Mouse (Mus musculus): ENCODE results near the gene Calhm3.

Calhm3 gene

DNA sequence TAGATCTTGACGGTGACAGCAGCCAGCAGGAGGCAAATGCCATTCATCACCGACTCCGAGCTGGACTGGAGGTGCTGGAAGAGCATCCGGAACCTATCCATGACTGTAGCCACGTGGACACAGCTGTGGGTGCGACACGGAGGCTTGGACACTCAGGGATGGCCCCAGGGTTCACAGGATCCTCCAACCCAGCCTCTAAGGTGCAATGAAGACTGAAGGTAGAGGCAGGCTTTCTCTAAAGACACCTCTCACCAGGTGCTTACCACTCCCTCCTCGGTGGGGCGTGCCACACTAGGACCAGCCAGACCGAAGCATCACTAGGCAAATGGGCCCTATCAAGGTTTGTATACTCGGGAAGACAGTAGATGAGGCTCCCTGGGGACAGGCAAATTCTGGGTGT, at the start of gene Calhm3:
TSS of gene Calhm3 (minus strand) at position 101 of the 400 bp plus-strand sequence.
- DNase-seq (ENCODE audit: inconsistent age in 2 of 2, low spot score in 1 of 2) = no peak

DNA sequence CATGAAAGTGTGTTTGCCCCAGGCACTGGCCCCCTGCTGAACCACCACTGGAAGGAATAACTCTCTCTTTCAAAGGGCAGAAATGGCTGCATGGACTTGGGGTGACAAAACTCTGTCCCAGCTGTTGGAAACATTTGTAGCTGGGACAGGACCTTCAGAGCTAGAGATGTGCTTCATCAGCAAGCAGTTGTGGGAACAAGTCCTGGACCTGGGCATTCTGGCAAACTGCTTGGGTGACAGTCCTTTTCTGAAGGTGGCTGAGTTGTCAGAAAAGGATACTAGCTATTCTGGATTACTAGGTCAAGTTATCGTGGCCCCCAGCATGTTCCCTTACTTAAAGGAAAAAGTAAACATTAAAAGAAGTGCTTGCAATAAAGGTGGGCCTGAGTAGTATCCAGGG, 48.6 kb upstream of the Calhm3 start:
- DNase-seq (ENCODE audit: inconsistent age in 2 of 2, low spot score in 1 of 2) = no peak

DNA sequence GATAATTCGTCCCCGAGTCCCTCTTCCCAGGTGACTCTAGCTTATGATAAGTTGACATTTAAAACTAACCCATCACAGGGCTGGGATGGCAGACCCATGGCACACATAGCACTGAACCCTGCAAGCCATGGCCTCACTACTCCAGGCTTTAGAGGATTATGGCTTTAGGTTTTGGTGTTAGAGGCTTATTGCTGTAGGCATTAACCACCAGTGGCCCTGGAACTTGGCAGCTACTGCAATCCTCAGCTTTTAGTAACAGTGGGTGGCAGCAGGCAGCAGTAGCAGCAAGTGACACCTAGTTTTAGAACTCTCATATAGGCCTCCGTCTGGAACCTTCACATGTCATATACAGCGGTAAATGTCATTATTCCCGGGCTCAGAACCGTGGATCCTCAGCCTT, 47.1 kb upstream of the Calhm3 start:
- DNase-seq (ENCODE audit: inconsistent age in 2 of 2, low spot score in 1 of 2) = no peak

DNA sequence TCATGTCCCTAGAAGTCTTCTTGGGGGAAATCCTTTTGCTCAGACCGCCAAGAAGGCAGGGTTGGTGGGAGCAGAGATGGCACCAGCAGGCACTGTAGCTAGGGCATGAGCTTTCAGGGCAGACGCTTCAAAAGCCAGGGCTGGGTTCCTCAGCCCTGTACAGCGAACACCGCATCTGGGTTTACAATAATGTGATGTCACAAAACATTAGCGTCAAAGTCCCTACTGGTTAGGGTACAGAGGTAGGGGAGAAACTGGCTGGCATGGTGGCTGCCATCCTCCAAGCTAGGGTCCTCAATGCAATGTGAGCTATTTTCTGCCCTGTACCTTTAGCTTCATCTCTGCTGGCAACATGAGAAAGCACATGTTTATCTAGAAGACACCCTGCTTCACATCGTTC, 45.5 kb upstream of the Calhm3 start:
- no peak for DNase-seq (ENCODE audit: inconsistent age in 2 of 2, low spot score in 1 of 2)

DNA sequence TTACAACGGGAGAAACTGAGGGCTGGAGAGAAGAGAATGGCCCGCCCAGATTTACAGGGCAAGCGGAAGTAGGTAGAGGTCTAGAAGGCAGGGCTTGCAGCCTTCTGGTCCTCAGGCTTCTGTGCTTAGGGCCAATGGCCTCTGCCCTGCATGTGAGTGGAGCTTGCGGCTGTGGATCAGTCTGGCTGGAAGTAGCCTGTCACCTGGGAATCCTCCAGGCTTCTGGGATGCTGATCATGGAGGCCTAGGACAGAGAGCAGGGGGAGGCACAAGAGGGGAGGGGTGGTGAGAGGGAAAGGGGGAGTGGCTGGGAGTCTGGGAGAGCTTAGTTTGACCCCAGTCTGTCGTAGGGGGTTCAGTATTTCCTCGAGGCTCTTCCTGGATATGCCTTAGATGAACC, 44.9 kb upstream of the Calhm3 start:
- no peak for DNase-seq (ENCODE audit: inconsistent age in 2 of 2, low spot score in 1 of 2)

DNA sequence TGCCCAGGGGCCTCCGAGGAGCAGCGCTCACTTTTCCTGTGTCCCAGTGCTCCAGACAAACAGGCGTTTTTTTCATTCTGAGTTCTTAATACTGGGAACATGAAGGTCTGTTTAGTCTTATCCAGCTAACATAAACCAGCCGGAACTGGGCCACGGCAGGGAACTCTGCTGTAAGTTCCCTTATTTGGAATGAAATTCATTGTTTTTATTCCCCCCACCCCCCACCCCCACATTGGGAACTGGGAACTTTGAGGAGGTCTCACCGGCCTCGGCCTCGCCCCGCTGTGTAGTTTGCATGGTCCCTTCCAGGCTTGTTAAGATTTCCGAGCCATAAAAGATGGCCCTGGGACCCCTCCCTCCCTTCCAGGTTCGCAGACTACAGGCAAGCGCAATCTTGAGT, 44.4 kb upstream of the Calhm3 start:
- no peak for DNase-seq (ENCODE audit: inconsistent age in 2 of 2, low spot score in 1 of 2)

DNA sequence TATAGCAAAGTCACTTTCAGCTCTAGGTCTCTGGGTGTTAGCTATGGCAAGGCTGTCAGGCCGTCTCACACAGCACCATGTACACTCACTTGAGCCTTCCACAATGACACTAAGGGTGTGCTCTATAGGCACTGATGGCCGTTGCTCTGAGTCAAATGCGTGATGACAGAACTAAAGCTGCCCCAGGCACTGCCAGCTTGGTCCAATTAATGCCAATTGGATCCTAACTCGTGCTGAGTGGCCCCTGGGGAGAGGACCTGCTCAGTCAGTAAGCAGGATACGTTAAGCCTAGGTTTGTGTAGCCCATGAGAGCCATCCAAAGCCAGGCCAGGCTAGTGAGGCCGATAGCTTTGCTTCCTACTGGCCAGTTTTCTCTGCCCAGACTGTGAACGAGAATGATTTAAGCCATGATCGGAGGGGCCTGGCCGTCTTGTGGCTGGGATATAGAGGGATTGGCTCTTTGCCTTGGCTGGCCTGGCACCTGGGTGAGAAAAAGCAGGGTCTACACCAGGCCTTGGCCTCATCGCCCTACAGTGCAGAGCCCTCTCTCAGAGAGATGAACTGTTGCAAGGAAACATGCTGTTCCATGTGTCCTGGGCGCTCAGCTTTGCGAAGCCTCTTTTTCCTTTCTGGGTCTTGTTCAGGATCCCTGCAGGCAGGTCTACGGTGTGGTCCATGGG, 41.2 kb upstream of the Calhm3 start:
- no peak for DNase-seq (ENCODE audit: inconsistent age in 2 of 2, low spot score in 1 of 2)

DNA sequence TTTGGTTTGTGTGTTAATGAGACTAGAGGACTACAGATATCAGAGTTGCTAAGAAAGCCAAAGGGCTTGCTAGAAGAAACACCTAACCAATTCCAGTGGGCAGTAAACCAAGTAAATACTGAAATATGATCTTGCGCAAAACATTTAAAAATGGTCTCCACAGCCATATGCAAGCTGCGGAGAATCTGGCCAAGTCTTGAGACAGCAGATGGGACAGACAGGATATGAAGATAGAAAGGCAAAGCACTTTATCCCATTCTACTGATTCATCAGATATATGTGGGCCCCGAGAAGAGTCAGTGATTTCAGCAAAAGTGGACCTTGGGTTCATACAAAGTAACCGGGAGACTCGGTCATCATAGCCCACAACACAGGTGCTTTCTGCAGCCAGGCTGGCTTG, 34.6 kb upstream of the Calhm3 start:
- no peak for DNase-seq (ENCODE audit: inconsistent age in 2 of 2, low spot score in 1 of 2)

DNA sequence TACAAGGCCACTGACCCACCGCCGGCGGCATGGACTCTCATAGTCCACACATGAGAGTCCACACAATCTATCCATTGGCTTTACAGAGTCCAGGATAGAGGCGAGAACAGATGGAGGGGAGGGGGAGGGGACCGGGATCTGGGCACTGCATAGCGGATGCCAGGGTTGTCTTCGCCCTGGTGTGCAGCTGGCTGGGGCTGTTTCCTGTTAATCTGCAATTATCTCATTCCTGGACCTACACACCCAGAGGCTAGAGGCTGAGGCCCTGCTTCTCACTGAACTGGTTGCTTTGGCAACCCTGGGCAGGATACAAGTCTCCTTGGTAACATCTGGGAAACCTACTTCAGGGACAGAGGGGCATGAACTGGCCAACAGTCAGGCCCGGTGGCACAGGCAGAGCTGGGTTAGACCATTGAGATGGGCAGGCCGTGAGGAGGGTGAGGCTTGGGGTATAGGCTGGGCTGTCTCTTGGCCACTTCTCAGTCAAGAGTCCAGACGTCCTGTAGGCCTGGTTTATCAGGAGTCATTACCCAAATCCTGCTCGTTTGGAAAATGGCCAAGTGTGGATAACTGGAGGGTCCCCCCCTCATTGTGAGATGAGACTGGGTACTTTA, 31.1 kb upstream of the Calhm3 start:
- peak; percentile 24 to 38 for DNase-seq (ENCODE audit: inconsistent age in 2 of 2, low spot score in 1 of 2)

DNA sequence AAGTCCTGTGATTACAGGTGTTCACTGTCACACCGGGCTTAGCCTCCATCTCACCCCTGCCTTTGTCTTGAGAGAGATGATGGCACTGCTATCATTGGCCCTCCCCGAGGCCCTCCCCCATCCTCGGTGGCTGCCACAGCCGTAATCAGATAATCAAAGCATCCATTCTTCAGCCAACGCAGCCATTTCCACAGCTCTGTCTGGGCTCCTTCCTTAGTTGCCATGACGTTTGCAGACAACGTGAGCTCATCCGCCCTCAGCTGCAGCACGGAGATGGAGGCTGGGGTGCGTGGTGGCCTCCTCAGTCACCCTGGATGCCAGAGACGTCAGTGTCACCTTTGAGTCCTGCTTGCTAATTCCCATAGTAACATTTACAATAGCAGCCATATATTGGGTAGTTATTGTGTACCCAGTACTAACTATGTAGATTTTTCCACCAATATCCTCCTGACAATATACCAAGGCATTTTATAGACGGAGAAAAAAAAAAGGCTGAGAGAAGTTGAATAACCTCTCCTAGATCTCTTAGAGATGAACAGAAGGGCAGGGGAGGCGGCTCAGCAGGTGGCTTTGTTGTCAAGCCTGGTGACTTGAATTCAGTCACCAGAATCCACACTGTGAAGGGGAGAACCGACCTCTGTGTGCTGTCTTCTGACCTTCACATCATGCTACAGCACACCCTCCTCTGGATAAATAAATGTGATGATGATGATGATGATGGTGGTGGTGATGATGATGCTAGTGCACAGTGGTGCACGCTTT, 29.1 kb upstream of the Calhm3 start:
- peak in 1 of 2 experiments; percentile 25 for DNase-seq (ENCODE audit: inconsistent age in 2 of 2, low spot score in 1 of 2)

DNA sequence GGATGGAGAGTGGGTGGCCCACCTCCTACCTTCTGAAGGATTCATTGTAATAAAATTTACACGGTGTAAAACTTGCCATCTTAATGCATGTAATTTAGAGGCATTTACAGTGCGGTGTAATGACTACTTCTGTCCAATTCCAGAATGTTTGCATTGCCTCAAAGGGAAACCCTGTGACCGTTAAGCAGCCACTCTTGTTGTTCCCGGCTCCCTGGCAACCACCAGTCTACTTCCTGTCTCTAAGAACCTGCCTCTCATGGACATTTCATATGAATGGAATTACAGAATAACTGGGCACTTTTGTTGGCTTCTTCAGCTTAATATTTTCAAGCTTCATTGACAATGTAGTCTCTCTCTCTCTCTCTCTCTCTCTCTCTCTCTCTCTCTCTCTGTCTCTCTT, 27.2 kb upstream of the Calhm3 start:
- no peak for DNase-seq (ENCODE audit: inconsistent age in 2 of 2, low spot score in 1 of 2)

DNA sequence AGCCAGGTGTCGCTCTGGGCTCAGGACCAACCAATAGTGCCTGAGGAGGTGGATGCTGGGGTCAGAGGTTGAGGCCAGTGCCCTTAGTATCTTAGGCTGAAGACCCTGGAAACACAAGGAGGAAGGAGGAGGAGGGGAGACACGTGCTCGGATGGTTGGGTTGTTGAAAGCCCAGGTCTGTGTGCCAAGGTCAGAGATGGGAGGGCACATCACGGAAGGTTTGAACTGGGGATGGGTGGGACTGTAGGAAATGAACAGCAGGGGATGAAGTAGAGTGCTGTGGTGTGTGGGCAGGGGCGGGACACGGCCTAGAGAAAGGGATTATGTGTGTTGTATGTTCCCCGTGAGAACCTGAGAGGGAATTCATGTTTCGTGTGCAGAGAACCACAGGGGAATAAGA, 26.7 kb upstream of the Calhm3 start:
- no peak for DNase-seq (ENCODE audit: inconsistent age in 2 of 2, low spot score in 1 of 2)

DNA sequence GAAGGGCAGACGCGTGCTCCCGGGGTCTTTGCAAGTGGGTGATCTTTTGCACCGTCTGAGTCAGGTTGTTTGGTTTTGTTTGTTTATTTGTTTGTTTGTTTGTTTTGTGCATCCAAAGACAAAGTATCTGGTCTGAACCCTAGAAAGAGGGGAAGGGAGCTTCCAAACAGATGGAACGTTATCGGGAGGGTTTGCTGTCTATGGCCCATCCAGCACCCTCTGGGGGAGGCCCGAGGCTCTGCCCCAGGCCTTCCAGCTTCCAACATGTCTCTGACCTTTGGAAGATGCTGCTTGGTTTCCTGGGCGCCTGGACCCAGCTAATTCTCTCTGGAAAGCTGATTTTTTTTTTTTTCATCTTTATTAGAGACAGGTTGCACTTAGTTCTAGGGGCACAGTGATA, 22.4 kb upstream of the Calhm3 start:
- DNase-seq (ENCODE audit: inconsistent age in 2 of 2, low spot score in 1 of 2) = peak in 1 of 2 experiments; percentile 27

DNA sequence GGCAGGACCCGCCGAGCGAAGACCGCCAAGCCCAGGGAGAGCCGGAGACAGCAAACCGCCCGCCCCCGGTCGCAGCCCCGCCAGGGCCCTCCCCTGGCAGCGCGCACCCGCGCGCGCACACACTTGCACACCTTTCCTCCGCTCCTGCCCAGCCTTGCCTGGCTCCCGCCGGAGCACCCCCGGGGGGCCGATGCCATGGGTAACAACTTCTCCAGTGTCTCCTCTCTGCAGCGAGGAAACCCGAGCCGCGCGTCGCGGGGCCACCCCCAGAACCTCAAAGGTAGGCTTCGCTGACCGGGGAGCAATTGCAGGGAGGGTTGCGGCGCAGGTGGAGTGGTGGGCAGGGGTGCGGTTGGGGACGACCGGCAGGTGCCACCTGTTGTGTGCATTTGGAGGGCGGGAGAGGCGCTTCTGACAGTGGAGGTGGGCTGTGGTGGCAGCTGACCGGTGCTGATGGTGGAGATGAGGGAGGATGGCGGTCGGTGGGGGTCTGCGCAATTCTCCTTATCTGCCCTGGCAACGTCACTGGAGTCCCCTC, 21.8 kb upstream of the Calhm3 start:
- DNase-seq (ENCODE audit: inconsistent age in 2 of 2, low spot score in 1 of 2) = peak; percentile 46 to 78

DNA sequence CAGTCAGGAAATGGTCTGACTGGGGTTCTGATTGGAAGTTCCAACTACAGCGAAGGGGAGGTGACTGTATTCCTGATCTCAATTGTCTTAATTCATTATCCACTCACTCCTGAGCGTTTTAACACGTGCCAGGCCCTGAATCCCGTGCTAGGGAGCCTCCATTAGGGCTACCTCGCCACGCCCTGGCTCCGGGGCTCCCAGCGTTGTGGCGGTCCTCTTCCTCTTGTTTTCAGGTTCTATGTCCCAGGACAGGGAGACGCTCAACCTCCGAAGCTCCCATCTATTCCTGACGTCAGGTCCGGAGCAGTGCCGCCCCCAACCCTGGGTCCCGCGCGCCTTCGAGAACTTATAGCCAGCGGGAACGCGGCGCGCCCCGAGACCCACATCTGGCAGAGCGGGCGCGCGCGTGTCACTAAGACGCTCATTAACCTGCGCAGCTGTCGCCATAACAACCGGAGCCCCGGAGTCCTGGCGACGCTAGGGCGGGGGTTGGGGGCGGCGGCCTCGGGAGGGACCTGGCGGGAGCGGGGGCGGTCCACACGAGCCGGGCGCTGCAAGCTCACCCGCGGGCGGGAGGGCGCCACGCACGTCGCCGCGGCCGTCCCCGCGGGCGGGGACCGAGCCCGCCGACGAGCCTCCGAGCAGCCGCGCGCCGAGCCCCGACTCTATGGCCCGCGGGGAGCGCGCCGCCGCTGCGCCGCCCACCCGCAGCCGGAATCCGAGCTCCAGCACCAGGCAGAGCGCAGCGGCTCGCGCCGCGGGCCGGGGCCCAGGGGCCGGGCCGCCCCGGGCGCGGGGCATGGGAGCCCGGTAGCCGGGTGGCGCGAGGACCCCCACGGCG, 21.1 kb upstream of the Calhm3 start, which contains the start of gene Neurl1a:
TSS of gene Neurl1a (plus strand) at position 390 of the 841 bp plus-strand sequence.
- DNase-seq (ENCODE audit: inconsistent age in 2 of 2, low spot score in 1 of 2) = peak; percentile 71 to 88

DNA sequence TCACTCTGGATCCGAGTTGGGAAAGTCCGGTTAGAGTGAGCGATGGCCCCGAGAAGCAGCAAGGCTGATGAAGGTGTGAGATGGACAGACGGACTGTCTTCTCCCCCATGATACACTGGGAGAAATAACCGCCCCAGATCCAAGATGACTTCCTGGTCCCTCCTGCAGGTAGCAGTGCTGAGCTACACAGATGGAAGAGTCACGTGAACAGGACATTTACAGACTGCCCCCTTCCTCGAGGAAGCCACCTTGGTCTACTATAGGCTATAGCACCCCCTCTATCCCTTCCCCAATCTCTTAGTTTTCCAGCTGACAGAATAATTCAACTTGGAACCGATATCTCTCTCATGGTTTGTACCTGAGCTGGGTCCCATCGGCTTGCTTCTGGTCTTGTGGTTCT, 20.4 kb upstream of the Calhm3 start:
- DNase-seq (ENCODE audit: inconsistent age in 2 of 2, low spot score in 1 of 2) = peak; percentile 41 to 76

DNA sequence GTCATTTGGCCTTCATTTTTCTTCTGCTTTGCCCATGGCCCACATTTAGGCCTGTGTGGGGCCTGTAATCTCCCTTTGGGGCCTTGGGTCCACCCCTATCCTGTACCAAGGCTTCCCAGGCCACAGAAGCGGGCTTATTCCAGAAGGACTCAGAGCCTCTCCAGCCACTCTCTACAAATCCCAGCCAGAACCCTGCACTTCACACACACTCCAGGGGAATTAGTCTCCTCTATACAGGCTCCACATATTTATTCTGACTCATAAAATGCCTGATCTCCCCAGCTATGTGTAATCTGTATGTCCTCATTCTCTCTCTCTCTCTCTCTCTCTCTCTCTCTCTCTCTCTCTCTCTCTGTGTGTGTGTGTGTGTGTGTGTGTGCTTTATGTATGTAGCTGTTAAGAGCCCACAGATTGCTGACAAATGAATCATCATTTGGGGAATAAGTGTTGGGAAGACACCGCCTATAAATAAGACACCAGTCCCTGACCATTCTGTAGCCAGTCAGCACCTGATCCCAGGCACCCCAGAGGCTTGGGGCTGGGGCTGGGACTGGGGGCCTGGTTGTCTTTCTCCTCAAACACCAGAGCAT, 19.4 kb upstream of the Calhm3 start:
- DNase-seq (ENCODE audit: inconsistent age in 2 of 2, low spot score in 1 of 2) = peak in 1 of 2 experiments; percentile 57

DNA sequence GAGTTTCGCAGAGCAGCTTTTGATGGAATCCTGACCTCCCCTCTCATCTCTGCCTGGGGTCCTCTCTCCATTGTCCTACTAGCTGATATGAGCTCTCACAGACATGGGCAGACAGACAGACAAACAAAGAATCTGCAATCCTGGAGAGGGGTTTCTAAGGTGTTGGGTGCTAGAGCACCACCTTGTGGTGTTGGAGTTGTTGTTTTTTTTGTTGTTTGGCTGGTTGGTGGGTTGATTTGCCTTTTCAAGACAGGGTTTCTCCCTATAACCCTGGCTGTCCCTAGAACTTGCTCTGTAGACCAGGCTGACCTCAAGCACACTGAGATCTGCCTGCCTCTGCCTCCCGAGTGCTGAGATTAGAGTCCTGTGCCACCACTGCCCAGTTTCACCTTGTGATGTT, 17.9 kb upstream of the Calhm3 start:
- DNase-seq (ENCODE audit: inconsistent age in 2 of 2, low spot score in 1 of 2) = no peak

DNA sequence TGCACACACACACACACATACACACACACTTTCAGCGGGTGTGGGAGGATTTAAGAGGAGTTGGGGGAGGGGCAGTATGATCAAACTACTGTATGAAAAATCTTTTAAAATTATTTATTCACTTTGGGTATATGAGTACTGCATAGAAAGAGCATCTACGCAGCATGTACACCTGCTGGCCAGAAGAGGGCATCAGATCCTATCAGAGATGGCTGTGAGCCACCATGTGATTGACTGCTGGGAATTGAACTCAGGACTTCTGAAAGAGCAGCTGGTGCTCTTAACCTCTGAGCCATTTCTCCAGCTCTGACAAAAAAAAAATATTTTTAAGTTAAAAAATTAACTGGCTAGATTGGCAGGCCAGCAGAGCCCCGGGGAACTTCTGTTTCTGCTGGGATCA, 17.0 kb upstream of the Calhm3 start:
- DNase-seq (ENCODE audit: inconsistent age in 2 of 2, low spot score in 1 of 2) = peak in 1 of 2 experiments; percentile 62

DNA sequence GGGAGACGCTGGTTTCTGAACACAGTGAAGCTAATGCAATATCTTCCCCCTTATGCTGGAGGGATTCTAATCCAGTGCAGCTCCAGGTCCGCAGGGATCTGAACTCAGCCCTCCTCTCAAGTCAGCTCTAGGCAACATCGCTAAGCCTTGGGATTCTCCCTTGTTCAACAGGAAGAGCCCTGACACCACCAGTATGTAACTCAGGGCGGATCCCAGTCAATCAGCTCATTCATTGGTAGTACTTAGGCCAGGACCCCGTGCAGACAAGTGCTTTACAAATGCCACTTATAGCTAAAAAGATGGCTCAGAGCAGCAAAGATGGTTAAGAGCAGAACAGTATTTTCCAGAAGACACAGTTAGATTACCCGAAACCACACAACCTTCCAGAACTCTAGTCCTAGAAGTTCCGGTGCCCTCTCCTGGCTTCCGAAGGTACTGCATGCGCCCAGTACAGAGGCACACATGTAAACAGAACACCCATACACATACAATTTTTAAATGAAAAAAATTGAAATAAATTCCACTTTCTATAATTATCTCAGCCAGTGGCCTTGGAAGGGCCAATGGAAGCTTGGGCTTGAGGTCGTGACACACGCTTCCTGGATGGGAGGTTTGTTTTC, 11.3 kb upstream of the Calhm3 start:
- peak; percentile 80 to 95 for DNase-seq (ENCODE audit: inconsistent age in 2 of 2, low spot score in 1 of 2)
